Mouse (Mus musculus): ENCODE measurements around the gene Rnf220. TPM values are rescaled to one million over a fixed set of nuclear protein-coding genes. Genes with fewer than 3 reads are reported as not detected.
A peak's percentile ranks its signal among the peaks of the same experiment; 100 is the strongest.

Gene Rnf220
- total RNA-seq, 2 experiments from 2014 or later = 63.3 to 83.9 TPM

DNA sequence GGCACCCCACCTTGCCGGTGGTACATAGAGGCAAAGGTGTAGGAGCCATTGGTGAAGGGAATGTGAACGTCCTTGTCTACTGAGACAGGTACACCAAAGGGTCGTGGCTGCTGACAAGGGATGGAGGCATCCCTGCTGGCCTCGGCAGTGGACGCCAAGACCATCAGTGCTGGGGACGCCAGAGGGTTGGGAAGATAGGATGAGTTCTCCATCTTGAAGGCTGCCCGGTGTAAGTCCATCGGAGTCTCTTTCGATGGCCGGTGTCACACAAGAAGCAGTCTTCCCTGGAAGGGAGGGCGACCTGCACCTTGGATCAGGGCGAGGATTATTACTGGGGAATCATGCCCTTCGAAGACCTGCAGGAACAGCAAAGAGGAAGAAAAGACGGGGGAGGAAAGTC lies 6.9 kb downstream of the Rnf220 start:
- ATAC-seq (replicated peaks; ENCODE audit: poor library complexity) = no peak

DNA sequence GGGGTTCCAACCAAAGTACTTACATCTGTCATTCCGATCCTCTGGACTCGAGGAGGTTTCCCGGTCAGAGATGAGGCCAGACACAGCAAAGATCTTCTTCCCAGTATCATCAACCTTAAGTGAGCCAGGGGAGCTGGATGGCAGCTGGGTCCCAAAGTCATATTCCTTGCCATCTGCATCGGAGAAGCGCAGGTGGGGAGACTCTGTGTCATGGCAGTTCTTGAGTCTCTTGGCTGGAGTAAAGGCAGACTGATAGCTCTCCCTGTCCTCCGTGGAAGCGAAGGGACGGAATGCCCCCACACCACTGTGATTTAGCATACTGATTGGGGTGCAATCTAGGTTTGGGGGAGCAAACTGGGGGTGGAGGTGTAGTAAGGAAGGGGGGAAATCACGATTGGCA lies 7.3 kb downstream of the Rnf220 start:
- no peak for ATAC-seq (replicated peaks; ENCODE audit: poor library complexity)

DNA sequence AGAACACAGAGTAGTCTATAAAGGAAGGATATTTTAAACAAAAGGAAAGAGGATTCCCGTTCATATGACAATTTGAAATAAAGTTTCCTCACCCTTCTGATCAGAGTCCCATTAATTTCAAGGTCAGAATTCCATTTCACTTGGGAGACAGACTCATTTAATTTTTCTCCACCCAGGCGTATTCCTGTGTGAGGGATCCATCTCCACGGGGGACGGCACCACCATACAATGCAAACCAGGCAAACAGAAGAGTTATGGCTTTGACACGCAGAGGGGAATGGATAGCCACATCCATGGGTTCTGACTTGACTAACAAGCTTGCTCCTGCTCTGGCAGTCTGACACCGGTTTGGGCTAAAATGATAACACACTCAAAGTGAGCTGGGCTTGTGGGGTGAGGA lies 9.4 kb downstream of the Rnf220 start:
- ATAC-seq (replicated peaks; ENCODE audit: poor library complexity) = no peak

GRCm38 (mm10) chr4:117486188-117486587 lies 10.7 kb downstream of the Rnf220 start:
- ATAC-seq (replicated peaks; ENCODE audit: poor library complexity) = peak; percentile 32

GRCm38 (mm10) chr4:117485045-117485780 lies 11.6 kb downstream of the Rnf220 start:
- peak; percentile 6; the same call in 1 of the 2 replicates for ATAC-seq (replicated peaks; ENCODE audit: poor library complexity)

DNA sequence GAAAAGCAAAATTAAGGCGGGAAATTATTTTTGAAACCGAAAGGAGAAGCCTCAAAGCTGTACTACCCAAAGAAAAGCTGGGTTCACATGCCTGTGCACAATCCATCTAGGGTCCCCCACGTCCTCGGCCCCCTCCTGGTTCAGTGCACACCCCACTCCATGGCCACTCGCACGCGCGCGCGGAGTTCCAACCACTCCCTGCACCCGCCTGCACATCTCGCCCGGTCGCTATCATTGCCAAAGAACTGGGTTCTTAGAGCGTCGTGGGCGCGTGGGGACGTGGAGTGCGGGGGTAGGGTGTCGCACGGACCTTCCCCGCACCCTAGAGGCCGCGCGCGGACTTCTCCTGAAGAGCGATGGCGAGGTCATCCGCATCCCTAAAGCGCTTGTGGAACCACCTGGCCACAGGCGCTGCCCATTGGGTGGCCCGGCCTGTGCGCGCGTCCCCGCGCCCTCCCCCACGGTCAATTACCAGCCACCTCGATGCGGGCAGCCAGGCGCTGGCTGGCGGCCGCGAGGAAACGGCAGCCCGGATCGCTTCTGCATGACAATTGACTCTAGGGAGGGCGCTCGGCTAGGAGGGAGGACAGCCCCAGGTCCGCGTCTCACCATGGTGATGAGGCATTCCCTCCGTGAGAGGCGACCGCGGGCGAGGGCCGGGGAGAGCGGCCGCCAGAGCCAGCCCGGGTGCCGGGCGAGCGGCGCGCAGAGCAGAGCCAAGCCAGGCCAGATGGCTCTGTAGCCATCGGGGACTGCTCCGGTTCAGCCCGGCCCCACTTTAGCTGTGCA lies 12.4 kb downstream of the Rnf220 start:
- ATAC-seq (replicated peaks; ENCODE audit: poor library complexity) = peak; percentile 51

DNA sequence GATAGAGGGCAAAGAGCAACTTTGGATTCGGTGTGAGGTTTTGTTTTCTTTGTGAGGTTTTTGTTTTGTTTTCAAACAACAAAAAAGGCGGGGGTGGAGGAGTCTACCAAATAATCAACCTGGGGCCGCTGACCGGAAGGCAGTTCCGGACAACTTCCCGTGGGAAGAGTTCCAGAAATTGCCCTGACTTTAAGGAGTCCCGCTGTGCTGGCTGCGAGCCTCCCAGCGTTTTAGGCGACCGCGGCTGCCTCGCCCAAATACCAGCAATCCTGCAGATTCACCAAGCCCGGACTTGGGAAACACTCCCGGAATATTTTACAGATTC lies 13.0 kb downstream of the Rnf220 start:
- no peak for ATAC-seq (replicated peaks; ENCODE audit: poor library complexity)

GRCm38 (mm10) chr4:117482103-117482502 lies 14.7 kb downstream of the Rnf220 start:
- ATAC-seq (replicated peaks; ENCODE audit: poor library complexity) = no peak

DNA sequence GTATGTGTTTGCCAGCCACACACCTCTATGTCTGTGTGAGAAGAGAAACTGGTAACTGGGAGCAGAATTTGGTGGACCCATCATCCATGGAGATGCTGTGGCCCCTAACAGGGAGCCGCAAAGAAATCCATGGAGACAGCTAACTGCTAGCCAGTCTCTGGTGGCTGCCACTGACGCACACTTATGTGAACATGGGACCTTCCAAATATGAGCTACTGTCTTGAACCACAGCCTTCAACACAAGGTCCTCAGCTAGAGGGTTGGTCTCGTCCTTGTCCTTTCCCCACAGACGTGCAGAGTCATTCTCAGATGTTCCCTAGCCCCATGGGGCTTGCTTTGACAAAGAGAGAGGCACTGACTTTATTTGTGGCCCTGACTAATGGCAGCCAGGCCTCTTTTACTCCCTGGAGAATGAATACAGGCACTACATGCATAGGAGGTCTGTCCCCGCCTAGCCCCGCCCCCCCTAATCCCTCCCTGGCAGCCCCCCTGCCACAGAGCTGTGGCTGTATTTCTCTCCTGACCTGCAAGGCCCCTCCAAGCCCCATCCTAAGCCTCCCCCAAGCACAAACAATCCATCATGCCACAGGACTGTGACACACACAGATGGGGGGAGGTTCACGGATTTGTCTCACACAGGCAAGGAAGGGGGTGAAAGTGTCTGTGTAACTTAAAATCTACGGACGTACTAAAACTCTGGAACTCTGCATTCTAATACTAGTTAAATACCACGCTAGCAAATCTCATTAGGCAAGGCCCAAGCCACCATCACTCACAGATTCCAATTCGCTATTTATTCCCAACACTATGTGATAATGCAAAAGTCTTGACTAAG lies 16.0 kb downstream of the Rnf220 start:
- ATAC-seq (replicated peaks; ENCODE audit: poor library complexity) = no peak

- ATAC-seq (replicated peaks; ENCODE audit: poor library complexity) = no peak
These were observed 16.9 kb downstream of the Rnf220 start for GRCm38 (mm10) chr4:117479951-117480350.

- peak; percentile 66 for ATAC-seq (replicated peaks; ENCODE audit: poor library complexity)
These were observed 18.7 kb downstream of the Rnf220 start for GRCm38 (mm10) chr4:117478101-117478673.

- peak; percentile 26 for ATAC-seq (replicated peaks; ENCODE audit: poor library complexity)
These were observed 19.5 kb downstream of the Rnf220 start for GRCm38 (mm10) chr4:117477401-117477800.

DNA sequence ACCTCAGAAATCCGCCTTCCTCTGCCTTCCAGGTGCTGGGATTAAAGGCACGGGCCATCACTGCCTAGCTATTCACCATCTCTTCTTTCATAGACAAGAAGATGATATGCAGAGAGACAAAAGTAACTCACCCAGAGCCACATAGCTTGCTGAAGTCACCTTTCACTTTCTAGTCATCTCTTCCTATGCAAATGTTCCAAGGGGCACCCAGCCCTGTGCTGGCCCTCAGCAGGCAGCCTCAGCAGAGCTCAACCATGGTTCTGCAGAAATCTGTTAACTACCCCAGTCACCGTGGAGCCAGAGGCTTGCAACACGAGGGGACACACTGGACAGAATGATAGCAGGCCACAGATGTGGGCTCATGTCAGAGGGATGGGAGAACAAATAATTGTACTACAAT lies 20.1 kb downstream of the Rnf220 start:
- no peak for ATAC-seq (replicated peaks; ENCODE audit: poor library complexity)

- 0 out of 2 replicates have a peak, but pooled peaks have one; percentile 14 for ATAC-seq (replicated peaks; ENCODE audit: poor library complexity)
These were observed 20.5 kb downstream of the Rnf220 start for GRCm38 (mm10) chr4:117476355-117476754.

GRCm38 (mm10) chr4:117473985-117474354 lies 22.9 kb downstream of the Rnf220 start:
- peak; percentile 42 for ATAC-seq (replicated peaks; ENCODE audit: poor library complexity)

DNA sequence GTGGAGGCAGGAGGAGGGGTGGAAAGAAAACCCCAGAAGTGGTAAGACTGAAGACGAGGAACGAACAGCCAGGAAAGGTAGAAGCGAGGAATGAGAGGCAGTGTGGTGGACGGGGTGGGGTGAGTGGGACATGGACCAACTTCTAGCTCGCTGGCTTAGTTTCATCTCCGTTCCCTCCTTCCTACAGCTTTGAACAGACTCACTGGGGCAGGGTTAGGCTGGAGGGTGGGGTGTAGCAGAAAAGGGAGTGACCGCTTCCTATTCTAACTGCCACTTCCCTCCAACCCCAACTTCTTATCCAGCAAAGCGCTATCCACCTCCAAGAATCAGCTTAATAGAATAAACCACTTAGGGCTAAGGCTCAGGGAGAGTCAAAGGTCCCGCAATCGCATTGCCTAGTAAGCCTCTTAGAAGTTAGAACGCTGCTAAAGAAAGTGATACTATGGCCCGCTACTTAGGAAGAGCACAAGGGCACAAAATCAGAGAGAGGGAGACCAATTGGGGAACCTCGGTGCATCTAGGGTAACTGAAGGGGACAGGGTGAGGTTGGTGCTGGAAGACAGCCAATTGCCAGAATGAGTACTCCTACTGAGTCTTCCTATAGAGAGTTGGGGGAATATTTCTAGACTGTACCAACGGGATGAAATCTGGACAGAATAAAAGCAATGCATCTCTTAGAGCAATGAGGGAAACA lies 23.4 kb downstream of the Rnf220 start:
- peak; percentile 47 for ATAC-seq (replicated peaks; ENCODE audit: poor library complexity)

DNA sequence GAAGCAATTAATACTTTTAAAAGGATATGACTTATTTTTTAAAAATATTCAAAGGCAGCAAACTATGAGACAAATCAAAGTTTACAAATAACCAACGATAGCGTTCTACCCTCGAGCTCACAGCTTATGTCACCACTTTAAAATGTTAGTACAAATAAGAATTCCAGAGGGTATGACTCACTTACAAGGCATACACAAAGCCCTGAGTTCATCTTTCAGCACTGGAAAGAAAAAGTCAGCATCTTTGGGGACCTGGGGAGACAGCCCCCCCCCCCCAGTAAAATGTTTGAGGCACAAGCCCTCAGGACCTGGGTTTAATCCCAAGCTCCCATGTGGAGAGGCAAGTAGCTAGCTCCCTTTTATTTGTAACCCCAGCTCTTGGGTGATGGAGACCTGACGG lies 27.4 kb downstream of the Rnf220 start:
- ATAC-seq (replicated peaks; ENCODE audit: poor library complexity) = no peak

GRCm38 (mm10) chr4:117467936-117468335 lies 28.9 kb downstream of the Rnf220 start:
- ATAC-seq (replicated peaks; ENCODE audit: poor library complexity) = no peak

- no peak for ATAC-seq (replicated peaks; ENCODE audit: poor library complexity)
These were observed 47.7 kb downstream of the Rnf220 start for GRCm38 (mm10) chr4:117449151-117449550.

DNA sequence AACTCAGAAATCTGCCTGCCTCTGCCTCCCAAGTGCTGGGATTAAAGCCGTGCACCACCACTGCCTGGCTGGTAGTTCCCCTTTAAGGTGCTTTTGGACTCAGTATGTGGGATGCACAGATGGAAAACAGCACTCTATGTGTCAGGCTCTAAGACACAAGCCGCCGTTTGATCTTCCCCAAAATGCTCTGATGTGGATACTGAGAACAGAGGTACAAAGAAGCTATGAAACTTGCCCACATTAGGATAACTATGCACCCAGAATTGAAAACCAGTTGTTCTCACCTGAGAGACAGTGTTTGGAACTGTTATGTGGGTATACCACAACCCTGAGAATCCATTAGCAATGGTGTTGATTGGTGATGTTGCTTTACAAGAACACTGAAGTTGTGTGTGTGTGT lies 48.9 kb downstream of the Rnf220 start:
- no peak for ATAC-seq (replicated peaks; ENCODE audit: poor library complexity)

All from megakaryocyte progenitor cell, adult 5-6 weeks (primary cell).